Mouse (Mus musculus) midbrain, embryonic 12.5 days (tissue): ENCODE measurements around the gene Olfr362. TPM values are rescaled to one million over a fixed set of nuclear protein-coding genes. Genes with fewer than 3 reads are reported as not detected.
"Not testable (repeated sequence)": the region's sequence is repeated elsewhere in the genome, so short reads cannot be mapped to it uniquely, and the experiment has no call there.

Source experiments
- ATAC-seq: fragments of 200-750 bp; cut with Nextera tagmentation; 2 replicates; pipeline ENCODE4 v1.8.0; 2017; ENCODE audit warnings: low read depth, moderate TSS enrichment, moderate library complexity; ENCODE audit not compliant: low FRiP score
- H3K27ac ChIP-seq: fragments of 300-500 bp; sonication (generic); replicated peaks from 2 replicates; pipeline ENCODE4 v1.5.1; 2016; ENCODE audit warnings: mild to moderate bottlenecking
- H3K27me3 ChIP-seq: fragments of 300-500 bp; sonication (generic); 2 replicates; pipeline ENCODE4 v1.6.1; 2016; ENCODE audit warnings: mild to moderate bottlenecking
- H3K36me3 ChIP-seq: fragments of 300-500 bp; sonication (generic); 2 replicates; pipeline ENCODE4 v1.6.1; 2016
- H3K4me1 ChIP-seq: fragments of 300-500 bp; sonication (generic); 2 replicates; pipeline ENCODE4 v1.6.1; 2016
- H3K4me2 ChIP-seq: fragments of 300-500 bp; sonication (generic); replicated peaks from 2 replicates; pipeline ENCODE4 v1.6.1; 2016; ENCODE audit warnings: mild to moderate bottlenecking, moderate library complexity
- H3K4me3 ChIP-seq: fragments of 300-500 bp; sonication (generic); 2 replicates; pipeline ENCODE4 v1.5.1; 2016; ENCODE audit warnings: mild to moderate bottlenecking
- H3K9ac ChIP-seq: fragments of 300-500 bp; sonication (generic); replicated peaks from 2 replicates; pipeline ENCODE4 v1.6.1; 2016; ENCODE audit warnings: mild to moderate bottlenecking, moderate library complexity
- H3K9me3 ChIP-seq: fragments of 300-500 bp; sonication (generic); 2 replicates; pipeline ENCODE4 v1.6.1; 2016; ENCODE audit warnings: mild to moderate bottlenecking
- WGBS: fragments of 180-500 bp; shearing (Covaris S2); methylation state at CpG from one replicate; pipeline ENCODE4 v1.1.7; 2016; 5-methylcytosine and 5-hydroxymethylcytosine counted together
- polyA plus RNA-seq: library from polyadenylated mRNA; unstranded; fragments of >200 nt; fragmentation: Nextera tagmentation; extraction: Ambion mirVana; gene quantifications from 2 replicates; pipeline ENCODE4 v1.2.1, GENCODE M21; 2016

The Olfr362 gene
- polyA plus RNA-seq, result not detected in 2 replicates

- no peak for ATAC-seq
- Histone ChIP-seq H3K4me2 (no peak within 1 kb of the TSS), H3K9ac (no peak within 1 kb of the TSS), H3K36me3 (no peaks in the 10 kb centered on the region), H3K4me3 (no peak within 1 kb of the TSS), H3K27me3 (no peaks in the 10 kb centered on the region), H3K9me3 (peaks cover 8% of the 10 kb centered on the region; the same call in 1 of the 2 replicates), H3K27ac (no peak within 1 kb of the TSS), H3K4me1 (no peaks in the 10 kb centered on the region)
- WGBS, result 96% methylated on average over 1 of the region's 1 CpGs
Measured at GRCm38 (mm10) chr2:37117810-37118209, at the start of gene Olfr362. Gene Olfr362, minus strand, starts transcription at chr2:37117910.

DNA sequence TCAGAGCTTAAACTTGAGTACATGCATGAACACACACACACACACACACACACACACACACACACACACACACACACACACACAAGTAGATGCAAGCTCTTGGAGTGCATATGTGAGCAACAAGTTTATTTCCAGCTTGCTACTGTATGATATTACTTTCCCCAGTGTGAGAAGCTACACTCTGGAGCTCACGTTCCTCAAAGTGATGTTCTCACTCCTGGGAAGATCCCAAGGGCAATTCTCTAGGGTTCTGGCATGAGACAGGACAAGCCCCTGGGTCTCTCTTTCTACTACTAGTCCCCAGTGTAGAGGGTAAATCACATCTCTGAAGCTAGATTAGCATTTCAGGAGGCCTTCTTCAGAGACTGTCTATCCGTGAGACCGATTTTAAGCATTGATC, 21.3 kb upstream of the Olfr362 start, which contains the start of gene Olfr364-ps1:
Gene Olfr364-ps1, plus strand, starts transcription at position 301 of the 400 bp plus-strand sequence.
- Histone ChIP-seq H3K9ac (no peak within 1 kb of the TSS), H3K4me2 (no peak within 1 kb of the TSS), H3K4me1 (no peaks in the 10 kb centered on the region), H3K27me3 (no peaks in the 10 kb centered on the region), H3K36me3 (no peaks in the 10 kb centered on the region), H3K9me3 (peaks cover 17% of the 10 kb centered on the region), H3K27ac (no peak within 1 kb of the TSS), H3K4me3 (no peak within 1 kb of the TSS)
- WGBS, result 84% methylated on average over 3 of the region's 3 CpGs
- no peak for ATAC-seq

- not testable (repeated sequence) for H3K9ac ChIP-seq, H3K36me3 ChIP-seq, H3K9me3 ChIP-seq, ATAC-seq, H3K27ac ChIP-seq, H3K4me1 ChIP-seq, H3K4me3 ChIP-seq, H3K27me3 ChIP-seq, H3K4me2 ChIP-seq
- 91% methylated on average over 1 of the region's 1 CpGs for WGBS
Measured at GRCm38 (mm10) chr2:37089190-37089589, 28.5 kb downstream of the Olfr362 start, which contains the start of gene Olfr361. Gene Olfr361, minus strand, starts transcription at chr2:37089290.

- no peaks in the 10 kb centered on the region for H3K4me1 ChIP-seq
Measured at GRCm38 (mm10) chr2:37065446-37065845, 52.3 kb downstream of the Olfr362 start, which contains the start of gene Olfr360. Gene Olfr360, plus strand, starts transcription at chr2:37065746.

More at GRCm38 (mm10) chr2:37065446-37065845, 52.3 kb downstream of the Olfr362 start, which contains the start of gene Olfr360:
- no peak within 1 kb of the TSS for H3K4me2 ChIP-seq
- H3K9me3 ChIP-seq, result peaks cover 6% of the 10 kb centered on the region; the same call in 1 of the 2 replicates
- H3K9ac ChIP-seq, result no peak within 1 kb of the TSS
- H3K4me3 ChIP-seq, result no peak within 1 kb of the TSS
- H3K36me3 ChIP-seq, result no peaks in the 10 kb centered on the region
- ATAC-seq, result no peak
- no peak within 1 kb of the TSS for H3K27ac ChIP-seq
- no peaks in the 10 kb centered on the region for H3K27me3 ChIP-seq

Other genes with a start within 250 kb of the Olfr362 start
- gene Olfr352, start 249.4 kb downstream of the Olfr362 start, polyA plus RNA-seq, result not detected in 2 replicates
- gene Olfr353, start 225.0 kb downstream of the Olfr362 start, polyA plus RNA-seq, result not detected in 2 replicates
- not detected in 2 replicates for gene Olfr354, start 212.2 kb downstream of the Olfr362 start, polyA plus RNA-seq
- gene Olfr355, start 189.0 kb downstream of the Olfr362 start, polyA plus RNA-seq, result not detected in 2 replicates
- not detected in 2 replicates for gene Olfr356, start 180.8 kb downstream of the Olfr362 start, polyA plus RNA-seq
- not detected in 2 replicates for gene Olfr357, start 124.1 kb downstream of the Olfr362 start, polyA plus RNA-seq
- not detected in 2 replicates for gene Olfr358, start 108.6 kb downstream of the Olfr362 start, polyA plus RNA-seq
- not detected in 2 replicates for gene Olfr360, start 52.2 kb downstream of the Olfr362 start, polyA plus RNA-seq
- not detected in 2 replicates for gene Olfr361, start 28.6 kb downstream of the Olfr362 start, polyA plus RNA-seq
- not detected in 2 replicates for gene Olfr364-ps1, start 21.4 kb upstream of the Olfr362 start, polyA plus RNA-seq
- gene Olfr365, start 70.3 kb upstream of the Olfr362 start, polyA plus RNA-seq, result not detected in 2 replicates
- gene Olfr366, start 93.7 kb upstream of the Olfr362 start, polyA plus RNA-seq, result not detected in 2 replicates
- not detected in 2 replicates for gene Olfr368, start 208.6 kb upstream of the Olfr362 start, polyA plus RNA-seq
- 76.7 and 78.1 TPM in 2 replicates for gene Pdcl, start 241.4 kb upstream of the Olfr362 start, polyA plus RNA-seq